Mouse (Mus musculus) CD8-positive naive resting alpha-beta T cell, adult 2 months (primary cell): ENCODE measurements around the gene Slc4a5.
"Not testable (repeated sequence)": the region's sequence is repeated elsewhere in the genome, so short reads cannot be mapped to it uniquely, and the experiment has no call there.

Source experiments
- DNase-seq, 2 experiments: peaks; one replicate each; pipeline ENCODE4 v3.0.0; 2022; ENCODE audit warnings: low read depth in 2 of 2, low spot score in 2 of 2

The Slc4a5 gene

GRCm38 (mm10) chr6:83302264-83302663 is 82.6 kb downstream of the Slc4a5 start:
- DNase-seq: no peak

- DNase-seq: peak in 1 of 2 experiments; percentile 20
Measured at GRCm38 (mm10) chr6:83309017-83309416, 89.4 kb downstream of the Slc4a5 start.

GRCm38 (mm10) chr6:83311206-83311605 is 91.6 kb downstream of the Slc4a5 start:
- DNase-seq: no peak

- no peak for DNase-seq
Measured at GRCm38 (mm10) chr6:83312021-83312420, 92.4 kb downstream of the Slc4a5 start.

GRCm38 (mm10) chr6:83312514-83312913 is 92.9 kb downstream of the Slc4a5 start:
- DNase-seq: peak; percentile 23 to 38

- DNase-seq: no peak
Measured at GRCm38 (mm10) chr6:83315293-83315692, 95.7 kb downstream of the Slc4a5 start.

GRCm38 (mm10) chr6:83316022-83316421 is 96.4 kb downstream of the Slc4a5 start:
- no peak for DNase-seq

- peak; percentile 78 to 80 for DNase-seq
Measured at GRCm38 (mm10) chr6:83317108-83317741, 97.6 kb downstream of the Slc4a5 start.

- DNase-seq: no peak
Measured at GRCm38 (mm10) chr6:83321927-83322326, 102.3 kb downstream of the Slc4a5 start.

- no peak for DNase-seq
Measured at GRCm38 (mm10) chr6:83322794-83323193, 103.2 kb downstream of the Slc4a5 start.

GRCm38 (mm10) chr6:83323652-83324419 is 104.2 kb downstream of the Slc4a5 start:
- no peak for DNase-seq

GRCm38 (mm10) chr6:83325525-83326393 is 106.1 kb downstream of the Slc4a5 start, which contains the start of the genes Mthfd2 and Mob1a:
Mthfd2 (minus strand) TSS chr6:83325908.
Mob1a (plus strand) TSS chr6:83326016.
- peak; percentile 88 to 91 for DNase-seq

- DNase-seq: no peak
Measured at GRCm38 (mm10) chr6:83326394-83326736, 106.7 kb downstream of the Slc4a5 start.

- DNase-seq: no peak
Measured at GRCm38 (mm10) chr6:83326761-83327160, 107.1 kb downstream of the Slc4a5 start.

- DNase-seq: no peak
Measured at GRCm38 (mm10) chr6:83327591-83328190, 108.1 kb downstream of the Slc4a5 start.

GRCm38 (mm10) chr6:83341387-83341786 is 121.8 kb downstream of the Slc4a5 start:
- no peak for DNase-seq

- DNase-seq: no peak
Measured at GRCm38 (mm10) chr6:83342957-83343356, 123.3 kb downstream of the Slc4a5 start.

- not testable (repeated sequence) for DNase-seq
Measured at GRCm38 (mm10) chr6:83345285-83345684, 125.7 kb downstream of the Slc4a5 start.

GRCm38 (mm10) chr6:83347916-83348315 is 128.3 kb downstream of the Slc4a5 start:
- no peak for DNase-seq

- DNase-seq: no peak
Measured at GRCm38 (mm10) chr6:83348873-83349272, 129.2 kb downstream of the Slc4a5 start, which contains the start of gene Bola3. Bola3 (plus strand) TSS chr6:83349147.
